Mouse (Mus musculus) heart, postnatal 0 days (tissue): Measurements from ENCODE around the gene Ciita. TPM values are rescaled to one million over a fixed set of nuclear protein-coding genes. Genes with fewer than 3 reads are reported as not detected.

Source experiments
- ATAC-seq: fragments of 200-750 bp; cut with Nextera tagmentation; 2 replicates; pipeline ENCODE4 v1.8.0; 2017; ENCODE audit warnings: low read depth, moderate number of reproducible peaks, moderate library complexity; ENCODE audit not compliant: insufficient read depth
- DNase-seq: peaks from one replicate; pipeline ENCODE4 v3.0.0-alpha.2; 2016; ENCODE audit warnings: low spot score
- H3K27ac ChIP-seq: fragments of 300-500 bp; sonication (generic); 2 replicates; pipeline ENCODE4 v1.5.1; 2014; ENCODE audit warnings: low read depth, mild to moderate bottlenecking
- H3K27me3 ChIP-seq: fragments of 300-500 bp; sonication (generic); 2 replicates; pipeline ENCODE4 v1.6.1; 2014; ENCODE audit warnings: low read length, mixed read lengths; ENCODE audit not compliant: control insufficient read depth, insufficient read depth
- H3K36me3 ChIP-seq: fragments of 300-500 bp; sonication (generic); replicated peaks from 2 replicates; pipeline ENCODE4 v1.6.1; 2014; ENCODE audit warnings: low read length, mixed read lengths; ENCODE audit not compliant: control insufficient read depth, insufficient read depth
- H3K4me1 ChIP-seq: fragments of 300-500 bp; sonication (generic); 2 replicates; pipeline ENCODE4 v1.6.1; 2014; ENCODE audit warnings: antibody characterized with exemption; ENCODE audit not compliant: control insufficient read depth, insufficient read depth
- H3K4me2 ChIP-seq: fragments of 300-500 bp; sonication (generic); 2 replicates; pipeline ENCODE4 v1.6.1; 2014; ENCODE audit warnings: low read depth, mild to moderate bottlenecking, low read length, moderate library complexity
- H3K4me3 ChIP-seq: fragments of 300-500 bp; sonication (generic); 2 replicates; pipeline ENCODE4 v1.5.1; 2014; ENCODE audit warnings: low read depth, low read length
- H3K9ac ChIP-seq: fragments of 300-500 bp; sonication (generic); replicated peaks from 2 replicates; pipeline ENCODE4 v1.6.1; 2014; ENCODE audit warnings: low read depth, low read length, mixed read lengths
- H3K9me3 ChIP-seq: fragments of 300-500 bp; sonication (generic); replicated peaks from 2 replicates; pipeline ENCODE4 v1.6.1; 2016; ENCODE audit warnings: low read length; ENCODE audit not compliant: control insufficient read depth
- CTCF ChIP-seq: IDR thresholded peaks from 2 replicates; pipeline ENCODE4 v1.5.1; 2016; ENCODE audit warnings: antibody characterized with exemption, control low read depth, low read depth
- EP300 ChIP-seq: IDR thresholded peaks from 2 replicates; pipeline ENCODE4 v1.6.1; 2016; ENCODE audit warnings: antibody characterized with exemption, low read depth
- WGBS: fragments of 180-500 bp; shearing (Covaris S2); extraction: QIAGEN DNeasy Blood & Tissue Kit; methylation state at CpG from one replicate; pipeline ENCODE4 v1.1.7; 2014; 5-methylcytosine and 5-hydroxymethylcytosine counted together
- polyA plus RNA-seq: library from polyadenylated mRNA; unstranded; fragments of >200 nt; fragmentation: Nextera tagmentation; extraction: Ambion mirVana; gene quantifications from 2 replicates; pipeline ENCODE4 v1.2.1, GENCODE M21; 2015
- total RNA-seq: library from RNA; depleted of rRNA; stranded (reverse); fragments of >200 nt; gene quantifications from 2 replicates; pipeline ENCODE4 v1.2.3, GENCODE M21; 2014; ENCODE audit warnings: low replicate concordance

Gene Ciita
- total and polyA plus RNA-seq, 2 experiments from 2014 or later: 0.08 TPM; not detected in 1

GRCm38 (mm10) chr16:10488769-10489481 is 9.1 kb downstream of the Ciita start:
- Histone ChIP-seq H3K9ac (no peak overlapping the region), H3K27ac (no peak overlapping the region), H3K4me2 (no peak overlapping the region), H3K4me3 (no peak overlapping the region; the same call in 1 of the 2 replicates), H3K27me3 (peaks cover 41% of the 10 kb centered on the region), H3K9me3 (no peaks in the 10 kb centered on the region), H3K4me1 (no peaks in the 10 kb centered on the region), H3K36me3 (no peaks in the 10 kb centered on the region)
- no peak for TF ChIP-seq EP300
- TF ChIP-seq CTCF: no peak
- WGBS: 75% methylated on average over 7 of the region's 7 CpGs
- ATAC-seq: no peak
- DNase-seq: no peak

DNA sequence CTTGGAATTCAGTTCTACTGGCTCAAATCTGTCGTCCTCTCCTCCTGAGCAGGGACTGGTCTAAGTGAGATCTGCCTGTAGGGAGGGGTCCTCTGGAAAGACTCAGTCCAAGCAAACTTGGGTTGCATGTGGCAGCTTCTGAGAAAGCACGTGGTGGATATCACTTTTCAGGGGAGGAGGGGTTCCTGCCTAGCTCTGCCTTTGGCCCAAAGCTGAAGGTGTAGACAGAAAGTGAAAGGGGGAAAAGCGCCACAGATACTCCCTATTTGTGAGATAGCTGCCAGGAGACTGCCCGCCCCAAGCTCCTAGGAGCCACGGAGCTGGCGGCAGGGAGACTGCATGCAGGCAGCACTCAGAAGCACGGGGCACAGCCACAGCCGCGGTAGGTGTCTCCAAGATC is 9.6 kb downstream of the Ciita start:
- no peak for TF ChIP-seq EP300
- TF ChIP-seq CTCF: no peak
- no peak overlapping the region for H3K27ac ChIP-seq
- H3K9me3 ChIP-seq: no peaks in the 10 kb centered on the region
- no peaks in the 10 kb centered on the region for H3K4me1 ChIP-seq
- peak overlapping the region; percentile 34 for H3K4me3 ChIP-seq
- H3K4me2 ChIP-seq: peak overlapping the region; percentile 55
- H3K27me3 ChIP-seq: peaks cover 41% of the 10 kb centered on the region
- no peak overlapping the region for H3K9ac ChIP-seq
- 5% methylated on average over 9 of the region's 9 CpGs for WGBS
- DNase-seq (no peak), ATAC-seq (no peak)
- no peaks in the 10 kb centered on the region for H3K36me3 ChIP-seq

GRCm38 (mm10) chr16:10489904-10490457 is 10.1 kb downstream of the Ciita start:
- Histone ChIP-seq H3K4me2 (peak overlapping the region; percentile 55), H3K9ac (no peak overlapping the region), H3K27ac (no peak overlapping the region), H3K4me1 (no peaks in the 10 kb centered on the region), H3K27me3 (peaks cover 41% of the 10 kb centered on the region), H3K9me3 (no peaks in the 10 kb centered on the region), H3K36me3 (no peaks in the 10 kb centered on the region), H3K4me3 (peak overlapping the region; percentile 34)
- 8% methylated on average over 11 of the region's 14 CpGs for WGBS
- DNase-seq (no peak), ATAC-seq (no peak)
- TF ChIP-seq CTCF (no peak), EP300 (no peak)

GRCm38 (mm10) chr16:10490503-10491150 is 10.8 kb downstream of the Ciita start:
- 69% methylated on average over 18 of the region's 18 CpGs for WGBS
- DNase-seq: no peak
- ATAC-seq: no peak
- no peaks in the 10 kb centered on the region for H3K36me3 ChIP-seq
- no peak overlapping the region for H3K4me2 ChIP-seq
- no peak overlapping the region for H3K4me3 ChIP-seq
- no peaks in the 10 kb centered on the region for H3K9me3 ChIP-seq
- H3K4me1 ChIP-seq: no peaks in the 10 kb centered on the region
- TF ChIP-seq EP300 (no peak), CTCF (no peak)
- H3K27me3 ChIP-seq: peaks cover 41% of the 10 kb centered on the region
- no peak overlapping the region for H3K9ac ChIP-seq
- no peak overlapping the region for H3K27ac ChIP-seq

GRCm38 (mm10) chr16:10491716-10492115 is 11.9 kb downstream of the Ciita start:
- ATAC-seq (no peak), DNase-seq (no peak)

More at GRCm38 (mm10) chr16:10491716-10492115, 11.9 kb downstream of the Ciita start:
- 85% methylated on average over 4 of the region's 4 CpGs for WGBS
- no peak overlapping the region for H3K9ac ChIP-seq
- no peaks in the 10 kb centered on the region for H3K36me3 ChIP-seq
- TF ChIP-seq CTCF (no peak), EP300 (no peak)
- no peak overlapping the region for H3K4me2 ChIP-seq
- no peaks in the 10 kb centered on the region for H3K4me1 ChIP-seq
- H3K4me3 ChIP-seq: no peak overlapping the region
- H3K27me3 ChIP-seq: peaks cover 41% of the 10 kb centered on the region
- H3K9me3 ChIP-seq: no peaks in the 10 kb centered on the region
- H3K27ac ChIP-seq: no peak overlapping the region
